Mouse (Mus musculus) spleen, adult 18-20 months (tissue): ENCODE measurements around the gene Nr4a2.

Experiments
- DNase-seq, 2 experiments: peaks; one replicate each; pipeline ENCODE4 v3.0.0; 2022; ENCODE audit warnings: mixed read lengths in 2 of 2

The Nr4a2 gene

GRCm38 (mm10) chr2:57111791-57112538, 11.8 kb downstream of the Nr4a2 start:
- DNase-seq: no peak

DNA sequence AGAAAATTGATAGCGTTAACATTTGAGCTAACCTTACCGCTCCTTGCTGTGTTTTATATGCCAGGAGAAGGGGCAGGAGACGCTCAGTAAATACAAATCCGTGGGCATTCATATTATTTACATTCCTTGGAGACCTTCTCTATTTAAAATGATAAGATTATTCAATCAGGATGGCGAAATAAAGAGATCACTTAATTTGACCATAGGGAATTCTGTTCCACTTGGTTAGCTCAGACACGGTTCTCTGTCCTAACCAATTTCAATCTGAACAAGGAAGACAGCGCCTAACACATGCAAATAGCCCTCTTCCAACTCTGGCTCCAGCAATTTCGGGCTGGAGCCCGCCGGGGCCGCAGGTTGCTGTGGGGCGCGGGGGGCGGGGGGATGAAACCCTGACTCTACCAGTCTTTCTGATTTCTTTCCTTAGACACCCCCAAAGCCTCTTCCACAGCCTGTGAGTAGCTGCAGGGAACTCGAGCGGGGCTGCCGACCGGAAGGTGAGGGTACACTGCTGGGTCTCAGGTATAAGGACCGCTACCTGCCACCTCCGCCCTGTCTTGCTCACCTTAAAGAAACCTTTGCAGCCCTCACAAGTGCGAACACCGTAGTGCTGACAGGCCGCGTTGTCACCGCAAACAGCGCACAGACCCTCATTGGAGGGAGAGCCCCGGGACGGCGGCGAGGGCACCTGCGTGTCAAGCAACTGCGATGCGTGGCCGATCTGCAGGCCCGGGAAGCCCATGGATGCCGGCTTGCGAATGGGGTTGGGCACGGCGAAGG, 12.6 kb downstream of the Nr4a2 start:
- DNase-seq: no peak

DNA sequence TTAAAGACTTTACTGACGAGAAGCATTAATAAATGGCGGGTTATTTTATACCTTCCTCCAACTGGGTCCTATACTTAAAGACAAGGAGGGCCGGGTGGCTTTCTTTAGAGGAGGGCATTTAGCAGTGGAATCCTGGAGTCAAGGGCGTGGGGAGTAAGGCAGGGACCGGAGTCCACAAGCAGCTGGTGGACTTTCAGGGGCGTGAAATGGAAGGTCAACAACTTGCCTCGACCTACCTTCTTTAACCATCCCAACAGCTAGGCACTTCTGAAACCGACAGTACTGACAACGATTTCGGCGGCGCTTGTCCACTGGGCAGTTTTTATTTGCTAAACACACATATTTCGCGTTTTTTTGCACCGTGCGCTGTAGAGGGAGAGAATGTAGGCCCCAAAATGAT, 13.4 kb downstream of the Nr4a2 start:
- DNase-seq: no peak

DNA sequence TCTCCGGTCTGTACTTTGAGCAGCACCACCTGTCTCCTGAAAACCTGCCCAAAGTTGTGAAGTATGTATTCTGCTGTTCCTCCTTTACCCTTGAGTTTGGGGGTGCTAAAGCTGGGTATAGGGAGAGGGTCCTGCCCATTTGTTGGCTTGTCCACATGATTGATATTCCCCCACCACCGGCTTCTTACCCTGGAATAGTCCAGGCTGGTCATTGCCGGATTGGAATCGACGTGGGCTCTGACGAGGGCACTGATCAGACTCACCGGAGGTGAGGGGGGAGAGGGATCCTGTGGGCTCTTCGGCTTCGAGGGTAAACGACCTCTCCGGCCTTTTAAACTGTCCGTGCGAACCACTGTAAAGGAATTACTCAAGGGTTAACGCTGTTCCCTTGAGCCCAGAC, 13.9 kb downstream of the Nr4a2 start:
- DNase-seq: no peak

GRCm38 (mm10) chr2:57109301-57109700, 14.5 kb downstream of the Nr4a2 start:
- DNase-seq: no peak

DNA sequence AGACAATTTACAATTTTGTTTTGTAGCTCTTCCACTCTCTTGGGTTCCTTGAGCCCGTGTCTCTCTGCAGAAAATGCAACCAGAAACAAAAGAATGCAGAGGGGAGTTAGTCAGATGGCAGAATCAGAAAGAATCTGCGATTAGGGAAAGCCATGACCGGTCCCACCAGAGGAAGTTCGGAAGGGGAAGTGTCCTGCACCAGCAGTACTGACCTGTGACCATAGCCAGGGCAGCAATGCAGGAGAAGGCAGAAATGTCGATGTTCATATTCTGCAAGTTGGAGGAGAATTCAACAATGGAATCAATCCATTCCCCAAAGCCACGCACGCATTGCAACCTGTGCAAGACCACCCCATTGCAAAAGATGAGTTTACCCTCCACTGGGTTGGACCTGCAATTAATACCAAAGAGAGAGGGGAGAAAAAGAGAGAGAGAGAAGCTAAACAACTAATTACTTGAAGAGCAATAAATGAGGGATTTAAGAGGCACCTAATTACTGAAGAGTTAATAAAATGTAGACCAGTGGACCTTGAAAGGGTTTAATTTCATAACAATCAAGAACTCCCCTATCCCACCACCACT, 15.4 kb downstream of the Nr4a2 start:
- DNase-seq: no peak

DNA sequence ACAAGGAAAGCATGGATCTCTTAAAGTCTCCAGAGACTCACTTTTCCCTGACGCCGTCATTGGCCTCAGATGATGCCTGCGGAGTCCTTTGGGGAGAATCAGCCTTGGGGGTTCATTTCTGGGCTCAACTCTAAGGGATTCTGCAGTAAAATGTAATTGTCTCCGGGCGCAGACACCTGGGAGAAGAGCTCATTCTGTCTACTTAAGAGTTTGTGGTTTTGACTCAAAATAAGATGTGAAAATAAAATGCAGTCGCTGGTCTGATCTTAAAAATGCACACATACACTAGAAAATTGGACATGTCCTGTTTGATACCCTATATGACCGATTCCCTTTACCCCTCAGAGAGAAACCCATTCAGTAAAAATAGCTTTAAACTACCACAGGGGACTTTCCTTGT, 18.4 kb downstream of the Nr4a2 start:
- no peak for DNase-seq

DNA sequence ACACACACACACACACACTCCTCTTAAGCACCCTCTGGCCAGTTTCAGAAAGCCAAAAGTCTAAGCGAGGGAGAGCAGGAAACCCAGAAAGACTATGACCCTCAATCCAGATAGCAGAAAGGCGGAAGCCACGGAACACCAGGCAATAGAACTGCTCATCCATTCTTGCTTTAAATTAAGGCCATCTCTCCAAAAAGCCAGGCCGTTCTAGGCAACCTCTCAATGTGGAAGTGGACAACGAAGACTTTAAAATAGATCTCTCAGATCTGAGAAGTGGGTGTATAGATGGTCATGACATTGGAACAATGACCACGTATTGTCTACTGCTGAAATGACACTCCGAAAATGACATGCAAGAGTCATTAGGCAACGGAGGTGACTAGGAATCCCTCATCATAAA, 19.1 kb downstream of the Nr4a2 start:
- no peak for DNase-seq

DNA sequence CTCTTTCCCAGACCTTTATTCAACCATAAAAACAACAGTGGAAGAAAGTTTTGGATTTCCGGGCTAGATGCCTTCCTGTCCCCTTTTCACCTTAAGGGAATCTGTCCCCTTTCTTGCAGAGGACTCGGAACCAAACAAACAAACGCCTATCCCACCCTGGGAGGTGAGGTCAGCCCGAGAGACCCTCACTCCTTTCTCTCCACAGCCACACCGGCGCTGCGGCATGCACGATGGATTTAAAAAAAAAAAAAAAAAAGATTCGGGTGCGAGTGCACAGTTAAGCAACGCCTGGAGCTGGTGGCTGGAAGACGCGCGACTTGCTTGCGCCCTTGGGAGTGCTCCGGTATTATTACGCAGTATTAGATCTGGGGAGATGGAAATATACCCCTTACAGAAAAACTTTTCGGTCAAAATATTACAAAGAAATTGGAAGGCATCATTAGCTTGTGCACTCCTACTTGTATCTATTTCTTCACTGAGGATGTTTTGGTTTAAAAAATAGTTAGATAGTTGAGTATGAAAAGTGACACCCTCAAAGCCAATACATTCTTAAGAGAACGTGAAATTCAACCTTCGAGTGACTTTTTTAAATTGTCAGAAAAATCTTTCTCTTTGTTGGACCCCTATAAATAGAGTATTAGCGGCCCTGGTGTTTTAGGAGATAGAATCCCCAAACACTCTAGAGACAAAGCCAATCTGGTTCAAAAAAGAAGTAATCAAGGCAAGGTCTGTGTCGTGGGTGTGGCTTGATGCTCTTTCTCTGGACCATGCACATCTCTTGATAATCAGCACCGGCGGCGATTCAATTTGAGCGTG, 19.8 kb downstream of the Nr4a2 start:
- no peak for DNase-seq

GRCm38 (mm10) chr2:57102856-57103844, 20.7 kb downstream of the Nr4a2 start:
- DNase-seq: no peak

DNA sequence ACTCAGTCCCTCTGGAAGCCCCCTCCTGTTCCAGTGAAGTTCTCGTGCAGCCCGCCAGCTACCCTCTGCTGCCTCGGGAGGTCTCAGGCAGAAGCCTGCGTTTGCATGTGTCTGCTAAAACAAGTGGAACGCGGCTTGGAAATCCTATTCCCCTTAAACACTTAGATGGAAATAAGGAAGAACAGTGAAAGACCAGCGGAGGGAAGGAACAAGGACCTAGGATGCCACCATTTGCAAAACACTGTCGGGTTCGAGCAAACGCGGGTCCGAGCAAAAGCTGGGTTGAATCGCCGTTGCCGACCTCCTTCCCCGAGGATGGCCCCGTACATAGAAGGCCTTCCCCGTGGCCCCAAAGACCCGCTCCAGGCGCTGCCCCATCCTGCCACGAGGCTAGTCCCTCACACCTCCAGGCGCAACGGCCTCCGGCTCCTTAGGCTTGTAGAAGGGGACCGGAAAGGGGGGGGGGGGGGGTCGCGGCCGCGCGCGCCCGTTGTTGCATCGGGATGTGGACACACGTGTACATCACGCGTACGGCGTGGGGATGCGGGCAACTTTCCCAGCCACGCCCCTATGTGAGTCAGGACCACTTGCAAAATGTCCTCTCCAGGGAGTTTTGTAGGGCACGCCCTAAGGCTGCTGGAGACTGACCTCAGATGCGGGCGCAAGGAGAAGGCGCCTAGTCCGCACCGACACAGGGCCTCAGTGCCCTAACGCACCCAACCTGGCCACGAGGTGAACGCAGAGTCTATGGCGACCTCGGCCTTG, 21.5 kb downstream of the Nr4a2 start:
- DNase-seq: no peak

DNA sequence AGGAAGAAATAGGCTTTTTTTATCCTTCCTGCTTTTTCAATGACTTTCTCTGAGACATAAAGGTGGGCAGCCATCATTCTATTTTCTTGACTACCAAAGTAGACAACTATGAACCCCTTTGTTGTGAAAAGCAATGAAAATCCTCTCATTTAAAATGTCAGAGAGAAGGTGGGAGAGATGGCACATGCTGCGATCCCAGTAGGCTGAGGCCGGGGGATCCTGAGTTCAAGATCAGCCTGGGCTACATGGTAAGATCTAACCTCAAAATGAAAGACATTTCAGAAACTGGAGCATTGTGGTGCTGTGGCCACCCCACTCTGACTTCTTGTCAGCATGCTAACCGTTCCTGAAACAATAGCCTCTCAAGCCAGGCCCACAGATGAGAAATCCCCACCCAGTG, 23.6 kb downstream of the Nr4a2 start:
- DNase-seq: no peak

- no peak for DNase-seq
Observed at GRCm38 (mm10) chr2:57072452-57072851, 51.4 kb downstream of the Nr4a2 start.

GRCm38 (mm10) chr2:57063480-57063879, 60.3 kb downstream of the Nr4a2 start:
- no peak for DNase-seq
